Mouse (Mus musculus): Measurements from ENCODE around the gene Szrd1. TPM values are rescaled to one million over a fixed set of nuclear protein-coding genes. Genes with fewer than 3 reads are reported as not detected.

Gene Szrd1
- polyA plus RNA-seq, 1 experiment from 2014 or later: 24.0 TPM

DNA sequence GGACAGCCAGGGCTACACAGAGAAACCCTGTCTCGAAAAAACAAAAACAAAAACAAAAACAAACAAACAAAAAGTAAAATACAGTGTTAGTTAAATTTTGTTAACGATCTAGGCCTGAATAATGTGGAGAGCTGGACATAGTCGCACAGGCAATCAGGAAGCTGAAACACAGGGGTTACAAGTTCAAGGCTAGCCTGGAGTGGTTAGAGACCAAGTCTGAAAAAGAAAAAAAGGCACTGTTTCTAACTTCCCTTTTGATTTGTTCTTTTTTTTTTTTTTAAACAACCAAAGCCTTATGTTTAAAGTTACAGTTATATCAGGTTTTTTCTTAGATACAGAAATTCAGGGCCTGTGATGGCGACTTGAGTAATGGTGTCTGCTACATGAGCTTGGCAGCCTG is 20.6 kb upstream of the Szrd1 start:
- H3K27ac ChIP-seq (replicated peaks in 1 of 2; ENCODE audit: control insufficient read depth in 1 of 2, insufficient read depth in 1 of 2, low read depth in 2 of 2, low read length in 2 of 2): no peak overlapping the region
- H3K4me3 ChIP-seq (ENCODE audit: control insufficient read depth in 1 of 2, insufficient read depth in 1 of 2, low read depth in 1 of 2, low read length in 2 of 2): no peak overlapping the region
- H3K9ac ChIP-seq (ENCODE audit: low read length): no peak overlapping the region
- H3K36me3 ChIP-seq (ENCODE audit: control insufficient read depth, insufficient read depth, low read length): no peaks in the 10 kb centered on the region
- no peaks in the 10 kb centered on the region for H3K27me3 ChIP-seq (ENCODE audit: control insufficient read depth, insufficient read depth, low read length)
- H3K4me2 ChIP-seq (ENCODE audit: low read length): no peak overlapping the region
- WGBS: 90% methylated on average over 4 of the region's 4 CpGs
- H3K4me1 ChIP-seq (ENCODE audit: control insufficient read depth in 2 of 2, insufficient read depth in 2 of 2, low read length in 2 of 2): peaks cover 4 to 13% of the 10 kb centered on the region in 2 experiments
- no peaks in the 10 kb centered on the region for H3K9me3 ChIP-seq (ENCODE audit: control insufficient read depth, low read length)
- ATAC-seq (ENCODE audit: insufficient number of reproducible peaks, insufficient read depth, low FRiP score, low read depth): no peak

DNA sequence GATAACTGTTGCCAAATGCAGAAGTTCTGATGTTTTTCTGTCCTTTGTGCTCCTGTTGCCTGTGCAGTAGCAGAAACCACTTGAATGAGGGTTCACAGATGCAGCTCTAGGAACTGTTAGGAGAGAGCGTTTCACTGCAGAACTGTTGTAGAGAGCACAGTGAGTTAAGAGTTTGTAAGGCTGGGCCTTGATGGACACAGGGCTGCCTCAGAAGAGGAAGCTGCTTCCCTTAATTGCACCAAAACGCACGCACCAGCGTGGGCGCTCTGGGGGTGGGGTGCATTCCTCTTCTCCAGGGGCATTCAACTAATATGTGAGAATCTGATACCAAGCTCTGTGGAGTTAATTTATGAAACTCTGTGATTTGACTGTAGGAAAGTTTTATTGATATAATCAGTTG is 20.1 kb upstream of the Szrd1 start:
- Histone ChIP-seq H3K27ac (replicated peaks in 1 of 2; ENCODE audit: control insufficient read depth in 1 of 2, insufficient read depth in 1 of 2, low read depth in 2 of 2, low read length in 2 of 2) (no peak overlapping the region), H3K4me1 (ENCODE audit: control insufficient read depth in 2 of 2, insufficient read depth in 2 of 2, low read length in 2 of 2) (peaks cover 4 to 13% of the 10 kb centered on the region in 2 experiments), H3K27me3 (ENCODE audit: control insufficient read depth, insufficient read depth, low read length) (no peaks in the 10 kb centered on the region), H3K4me3 (ENCODE audit: control insufficient read depth in 1 of 2, insufficient read depth in 1 of 2, low read depth in 1 of 2, low read length in 2 of 2) (no peak overlapping the region), H3K9ac (ENCODE audit: low read length) (peak overlapping the region; percentile 9; the same call in 1 of the 2 replicates), H3K4me2 (ENCODE audit: low read length) (no peak overlapping the region), H3K36me3 (ENCODE audit: control insufficient read depth, insufficient read depth, low read length) (no peaks in the 10 kb centered on the region), H3K9me3 (ENCODE audit: control insufficient read depth, low read length) (no peaks in the 10 kb centered on the region)
- WGBS: 60% methylated on average over 5 of the region's 5 CpGs
- ATAC-seq (ENCODE audit: insufficient number of reproducible peaks, insufficient read depth, low FRiP score, low read depth): no peak

DNA sequence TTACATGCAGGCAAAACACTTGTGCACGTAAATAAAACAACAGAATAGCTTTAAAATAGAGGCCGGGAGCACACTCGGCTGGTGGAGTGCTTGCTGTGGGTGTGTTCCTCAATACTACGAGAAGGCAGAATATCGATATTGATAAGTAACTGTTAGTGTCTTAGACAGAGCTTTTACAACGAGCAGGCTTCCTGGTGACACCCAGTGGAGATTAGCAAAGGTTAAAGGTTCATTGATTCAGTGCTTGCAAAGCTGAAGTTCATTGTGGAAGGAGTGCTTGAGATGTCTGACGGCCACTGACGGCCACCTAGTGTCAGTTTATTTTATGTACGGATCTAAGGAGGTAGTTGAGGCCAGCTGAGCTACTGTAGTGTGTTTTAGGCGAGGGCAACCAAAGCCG is 19.5 kb upstream of the Szrd1 start:
- Histone ChIP-seq H3K4me2 (ENCODE audit: low read length) (no peak overlapping the region), H3K9ac (ENCODE audit: low read length) (peak overlapping the region; percentile 9; the same call in 1 of the 2 replicates), H3K4me3 (ENCODE audit: control insufficient read depth in 1 of 2, insufficient read depth in 1 of 2, low read depth in 1 of 2, low read length in 2 of 2) (no peak overlapping the region), H3K9me3 (ENCODE audit: control insufficient read depth, low read length) (no peaks in the 10 kb centered on the region), H3K4me1 (ENCODE audit: control insufficient read depth in 2 of 2, insufficient read depth in 2 of 2, low read length in 2 of 2) (peaks cover 4 to 13% of the 10 kb centered on the region in 2 experiments), H3K27me3 (ENCODE audit: control insufficient read depth, insufficient read depth, low read length) (no peaks in the 10 kb centered on the region), H3K27ac (replicated peaks in 1 of 2; ENCODE audit: control insufficient read depth in 1 of 2, insufficient read depth in 1 of 2, low read depth in 2 of 2, low read length in 2 of 2) (no peak overlapping the region), H3K36me3 (ENCODE audit: control insufficient read depth, insufficient read depth, low read length) (no peaks in the 10 kb centered on the region)
- no peak for ATAC-seq (ENCODE audit: insufficient number of reproducible peaks, insufficient read depth, low FRiP score, low read depth)
- WGBS: 36% methylated on average over 11 of the region's 11 CpGs

DNA sequence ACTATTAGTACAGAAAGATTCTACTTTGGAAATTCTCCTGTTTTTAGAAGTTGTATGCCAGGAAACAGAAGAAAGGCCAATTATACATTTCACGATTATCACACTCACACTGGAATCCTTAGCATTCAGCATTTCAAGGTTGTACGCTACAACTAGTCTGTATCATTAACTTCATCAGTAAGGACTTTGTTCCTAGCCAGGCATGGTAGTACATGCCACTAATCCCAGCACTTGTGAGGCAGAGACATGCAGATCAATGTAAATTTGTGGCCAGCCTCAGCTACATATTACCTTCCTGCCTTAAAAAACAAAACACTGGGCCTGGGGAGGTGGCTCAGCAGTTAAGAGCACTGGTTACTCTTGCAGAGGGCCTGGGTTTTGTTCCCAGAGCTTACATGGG is 19.0 kb upstream of the Szrd1 start:
- H3K4me3 ChIP-seq (ENCODE audit: control insufficient read depth in 1 of 2, insufficient read depth in 1 of 2, low read depth in 1 of 2, low read length in 2 of 2): no peak overlapping the region
- ATAC-seq (ENCODE audit: insufficient number of reproducible peaks, insufficient read depth, low FRiP score, low read depth): no peak
- peak overlapping the region; percentile 9; the same call in 1 of the 2 replicates for H3K9ac ChIP-seq (ENCODE audit: low read length)
- no peaks in the 10 kb centered on the region for H3K36me3 ChIP-seq (ENCODE audit: control insufficient read depth, insufficient read depth, low read length)
- H3K9me3 ChIP-seq (ENCODE audit: control insufficient read depth, low read length): no peaks in the 10 kb centered on the region
- 71% methylated on average over 2 of the region's 2 CpGs for WGBS
- peaks cover 4 to 13% of the 10 kb centered on the region in 2 experiments for H3K4me1 ChIP-seq (ENCODE audit: control insufficient read depth in 2 of 2, insufficient read depth in 2 of 2, low read length in 2 of 2)
- H3K4me2 ChIP-seq (ENCODE audit: low read length): no peak overlapping the region
- H3K27ac ChIP-seq (replicated peaks in 1 of 2; ENCODE audit: control insufficient read depth in 1 of 2, insufficient read depth in 1 of 2, low read depth in 2 of 2, low read length in 2 of 2): no peak overlapping the region
- H3K27me3 ChIP-seq (ENCODE audit: control insufficient read depth, insufficient read depth, low read length): no peaks in the 10 kb centered on the region

DNA sequence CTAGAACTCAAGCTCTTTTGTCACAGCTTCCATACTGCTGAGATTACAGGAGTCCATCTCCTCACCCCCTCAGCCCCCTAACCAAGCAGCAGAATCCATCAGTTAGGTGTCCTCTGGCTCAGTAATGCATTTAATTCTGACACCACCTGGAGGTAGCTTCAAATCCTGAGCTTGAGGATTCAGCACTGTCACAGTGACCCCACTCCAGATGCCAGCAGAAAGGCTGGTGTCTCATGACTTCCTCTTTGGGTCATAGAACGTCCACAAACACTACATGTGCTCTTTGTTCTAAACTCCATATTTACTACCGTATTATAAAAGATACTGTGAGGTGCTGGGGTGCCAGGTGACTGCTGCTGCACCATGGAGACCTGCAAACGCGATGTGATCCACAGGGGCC is 17.9 kb upstream of the Szrd1 start:
- Histone ChIP-seq H3K4me3 (ENCODE audit: control insufficient read depth in 1 of 2, insufficient read depth in 1 of 2, low read depth in 1 of 2, low read length in 2 of 2) (no peak overlapping the region), H3K9ac (ENCODE audit: low read length) (no peak overlapping the region; the same call in 1 of the 2 replicates), H3K4me1 (ENCODE audit: control insufficient read depth in 2 of 2, insufficient read depth in 2 of 2, low read length in 2 of 2) (peaks cover 7 to 16% of the 10 kb centered on the region in 2 experiments), H3K27ac (replicated peaks in 1 of 2; ENCODE audit: control insufficient read depth in 1 of 2, insufficient read depth in 1 of 2, low read depth in 2 of 2, low read length in 2 of 2) (no peak overlapping the region), H3K4me2 (ENCODE audit: low read length) (no peak overlapping the region), H3K36me3 (ENCODE audit: control insufficient read depth, insufficient read depth, low read length) (no peaks in the 10 kb centered on the region), H3K9me3 (ENCODE audit: control insufficient read depth, low read length) (no peaks in the 10 kb centered on the region), H3K27me3 (ENCODE audit: control insufficient read depth, insufficient read depth, low read length) (no peaks in the 10 kb centered on the region)
- no peak for ATAC-seq (ENCODE audit: insufficient number of reproducible peaks, insufficient read depth, low FRiP score, low read depth)
- WGBS: 71% methylated on average over 4 of the region's 4 CpGs

DNA sequence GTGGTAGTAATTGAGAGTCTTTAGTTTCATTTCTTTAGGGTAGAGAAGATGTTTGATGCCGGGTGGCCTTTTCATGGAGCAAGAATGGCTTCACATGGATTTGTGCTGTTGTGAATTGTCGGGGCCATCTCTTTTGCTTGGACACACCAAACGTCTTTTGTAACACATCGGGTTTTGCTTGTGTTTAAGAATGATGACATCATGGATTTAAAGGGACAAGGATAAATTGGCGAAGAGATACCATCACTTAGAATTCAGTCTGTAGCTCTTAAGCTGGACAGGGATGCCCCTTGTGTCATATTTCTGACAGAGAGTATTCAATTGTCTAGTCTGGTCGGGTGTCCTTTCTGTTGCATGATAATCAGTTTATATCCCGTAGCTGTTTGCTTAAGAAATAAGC is 9.5 kb upstream of the Szrd1 start:
- 35% methylated on average over 7 of the region's 7 CpGs for WGBS
- Histone ChIP-seq H3K4me2 (ENCODE audit: low read length) (peak overlapping the region; percentile 68), H3K4me3 (ENCODE audit: control insufficient read depth in 1 of 2, insufficient read depth in 1 of 2, low read depth in 1 of 2, low read length in 2 of 2) (peak overlapping the region; percentile 95 to 99), H3K27ac (replicated peaks in 1 of 2; ENCODE audit: control insufficient read depth in 1 of 2, insufficient read depth in 1 of 2, low read depth in 2 of 2, low read length in 2 of 2) (no peak overlapping the region), H3K36me3 (ENCODE audit: control insufficient read depth, insufficient read depth, low read length) (no peaks in the 10 kb centered on the region), H3K4me1 (ENCODE audit: control insufficient read depth in 2 of 2, insufficient read depth in 2 of 2, low read length in 2 of 2) (peaks cover 4 to 24% of the 10 kb centered on the region in 2 experiments), H3K9ac (ENCODE audit: low read length) (peak overlapping the region; percentile 97), H3K27me3 (ENCODE audit: control insufficient read depth, insufficient read depth, low read length) (no peaks in the 10 kb centered on the region), H3K9me3 (ENCODE audit: control insufficient read depth, low read length) (no peaks in the 10 kb centered on the region)
- no peak for ATAC-seq (ENCODE audit: insufficient number of reproducible peaks, insufficient read depth, low FRiP score, low read depth)

DNA sequence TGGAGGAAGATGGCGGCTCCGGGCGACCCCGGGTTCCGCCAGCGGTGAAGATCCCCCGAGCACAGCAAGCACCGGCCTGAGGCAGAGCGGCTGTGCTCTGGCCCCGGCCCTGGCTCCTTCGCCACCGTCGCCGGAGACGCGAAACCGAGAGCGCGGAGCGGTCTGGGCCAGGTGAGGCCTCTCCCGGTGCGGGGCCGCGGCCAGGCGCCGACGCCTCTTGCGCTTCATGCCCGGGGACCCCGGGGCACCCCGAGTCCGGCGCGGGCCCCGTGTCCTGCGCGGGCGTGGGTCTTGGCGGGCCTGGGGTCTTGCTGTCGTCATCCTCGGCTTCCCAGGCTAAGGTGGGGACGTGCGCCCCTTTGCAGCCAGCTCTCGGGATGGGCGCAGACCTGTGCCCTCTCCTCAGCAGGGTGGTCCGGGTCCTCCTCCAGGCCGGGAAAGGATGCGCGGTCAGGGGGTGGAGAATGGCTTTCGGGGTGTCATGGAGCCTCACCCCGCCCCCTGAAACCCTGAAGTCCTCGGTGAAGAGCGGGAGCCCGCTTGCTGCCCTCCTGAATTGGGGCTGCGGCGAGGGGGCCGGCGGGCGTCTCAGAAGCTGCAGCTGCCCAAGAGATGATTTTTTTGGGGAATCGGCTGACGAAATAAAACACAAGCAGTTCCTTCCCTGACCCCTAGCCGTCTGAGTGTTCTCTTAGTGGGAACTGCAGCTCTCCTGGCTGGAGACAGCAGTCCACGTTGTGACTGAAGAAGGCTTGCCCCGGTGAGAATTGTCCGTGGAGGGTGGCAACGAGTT is 8.6 kb upstream of the Szrd1 start:
- peak; percentile 58 for ATAC-seq (ENCODE audit: insufficient number of reproducible peaks, insufficient read depth, low FRiP score, low read depth)
- peak overlapping the region; percentile 97 for H3K9ac ChIP-seq (ENCODE audit: low read length)
- no peaks in the 10 kb centered on the region for H3K9me3 ChIP-seq (ENCODE audit: control insufficient read depth, low read length)
- no peaks in the 10 kb centered on the region for H3K27me3 ChIP-seq (ENCODE audit: control insufficient read depth, insufficient read depth, low read length)
- peak overlapping the region; percentile 68 for H3K4me2 ChIP-seq (ENCODE audit: low read length)
- H3K4me1 ChIP-seq (ENCODE audit: control insufficient read depth in 2 of 2, insufficient read depth in 2 of 2, low read length in 2 of 2): peaks cover 4 to 24% of the 10 kb centered on the region in 2 experiments
- H3K27ac ChIP-seq (replicated peaks in 1 of 2; ENCODE audit: control insufficient read depth in 1 of 2, insufficient read depth in 1 of 2, low read depth in 2 of 2, low read length in 2 of 2): peak overlapping the region; percentile 40 to 83
- under 1% methylated on average over 66 of the region's 66 CpGs for WGBS
- no peaks in the 10 kb centered on the region for H3K36me3 ChIP-seq (ENCODE audit: control insufficient read depth, insufficient read depth, low read length)
- H3K4me3 ChIP-seq (ENCODE audit: control insufficient read depth in 1 of 2, insufficient read depth in 1 of 2, low read depth in 1 of 2, low read length in 2 of 2): peak overlapping the region; percentile 95 to 99

Measured in heart, embryonic 14.5 days (tissue).